Mouse (Mus musculus) megakaryocyte, embryonic 14.5 days (primary cell): ENCODE data around the gene Prdm5. TPM values are rescaled to one million over a fixed set of nuclear protein-coding genes. Genes with fewer than 3 reads are reported as not detected.

Experiments used
- H3K27me3 ChIP-seq: replicated peaks from 2 replicates; pipeline ENCODE3; 2012; ENCODE audit warnings: inconsistent platforms
- H3K36me3 ChIP-seq: replicated peaks from 2 replicates; pipeline ENCODE3; 2012; ENCODE audit warnings: low read length, inconsistent platforms, mixed read lengths
- H3K4me1 ChIP-seq: 2 replicates; pipeline ENCODE4 v1.6.1; 2012; ENCODE audit warnings: inconsistent platforms
- H3K4me3 ChIP-seq: replicated peaks from 2 replicates; pipeline ENCODE3; 2012; ENCODE audit warnings: moderate library complexity, mild to moderate bottlenecking, inconsistent platforms
- H3K9me3 ChIP-seq: 2 replicates; pipeline ENCODE4 v1.6.1; 2012; ENCODE audit warnings: inconsistent platforms
- FLI1 ChIP-seq: IDR thresholded peaks from 2 replicates; pipeline ENCODE4 v1.6.1; 2012; ENCODE audit warnings: low read length, inconsistent platforms, mixed read lengths
- GATA1 ChIP-seq: IDR thresholded peaks from 3 replicates; pipeline ENCODE4 v1.6.1; 2012; ENCODE audit warnings: mixed read lengths, low read length, inconsistent platforms, borderline replicate concordance
- polyA plus RNA-seq: library from polyadenylated mRNA; stranded (reverse); fragments of >175 nt; gene quantifications from 2 replicates; pipeline ENCODE4 v1.2.3, GENCODE M21; 2012; ENCODE audit warnings: low replicate concordance; ENCODE audit not compliant: insufficient read depth

Gene Prdm5
- polyA plus RNA-seq, 1 experiment, result 0.55 TPM

- no peaks in the 10 kb centered on the region for H3K27me3 ChIP-seq
- no peaks in the 10 kb centered on the region for H3K9me3 ChIP-seq
- H3K4me3 ChIP-seq, result no peak overlapping the region
- H3K4me1 ChIP-seq, result no peaks in the 10 kb centered on the region
- TF ChIP-seq GATA1 (no peak), FLI1 (no peak)
- no peaks in the 10 kb centered on the region for H3K36me3 ChIP-seq
Observed at GRCm38 (mm10) chr6:65811685-65812084, 32.9 kb downstream of the Prdm5 start.

- no peak overlapping the region for H3K4me3 ChIP-seq
- TF ChIP-seq GATA1 (no peak), FLI1 (no peak)
- H3K36me3 ChIP-seq, result no peaks in the 10 kb centered on the region
- H3K27me3 ChIP-seq, result no peaks in the 10 kb centered on the region
- H3K4me1 ChIP-seq, result peaks cover 4% of the 10 kb centered on the region; the same call in 1 of the 2 replicates
- H3K9me3 ChIP-seq, result no peaks in the 10 kb centered on the region
Observed at GRCm38 (mm10) chr6:65818039-65818747, 39.4 kb downstream of the Prdm5 start.

- no peak overlapping the region for H3K4me3 ChIP-seq
- peaks cover 5% of the 10 kb centered on the region for H3K9me3 ChIP-seq
- no peaks in the 10 kb centered on the region for H3K4me1 ChIP-seq
- no peak for TF ChIP-seq FLI1
- TF ChIP-seq GATA1, result no peak
- H3K27me3 ChIP-seq, result no peaks in the 10 kb centered on the region
- peaks cover 19% of the 10 kb centered on the region for H3K36me3 ChIP-seq
Observed at GRCm38 (mm10) chr6:65828656-65829055, 49.9 kb downstream of the Prdm5 start.

- H3K9me3 ChIP-seq, result peaks cover 9% of the 10 kb centered on the region
- H3K36me3 ChIP-seq, result peaks cover 27% of the 10 kb centered on the region
- H3K27me3 ChIP-seq, result no peaks in the 10 kb centered on the region
- no peaks in the 10 kb centered on the region for H3K4me1 ChIP-seq
- no peak for TF ChIP-seq FLI1
- TF ChIP-seq GATA1, result no peak
- H3K4me3 ChIP-seq, result no peak overlapping the region
Observed at GRCm38 (mm10) chr6:65831443-65831842, 52.7 kb downstream of the Prdm5 start.

GRCm38 (mm10) chr6:65834013-65834412 lies 55.2 kb downstream of the Prdm5 start:
- TF ChIP-seq GATA1, result no peak
- TF ChIP-seq FLI1, result no peak
- no peaks in the 10 kb centered on the region for H3K27me3 ChIP-seq
- peaks cover 9% of the 10 kb centered on the region for H3K9me3 ChIP-seq
- H3K4me1 ChIP-seq, result no peaks in the 10 kb centered on the region
- no peak overlapping the region for H3K4me3 ChIP-seq
- H3K36me3 ChIP-seq, result peaks cover 27% of the 10 kb centered on the region

- no peaks in the 10 kb centered on the region for H3K4me1 ChIP-seq
Observed at GRCm38 (mm10) chr6:65842579-65842978, 63.8 kb downstream of the Prdm5 start.

GRCm38 (mm10) chr6:65849127-65849526 lies 70.3 kb downstream of the Prdm5 start:
- Histone ChIP-seq H3K27me3 (no peaks in the 10 kb centered on the region), H3K36me3 (no peaks in the 10 kb centered on the region), H3K9me3 (no peaks in the 10 kb centered on the region), H3K4me1 (no peaks in the 10 kb centered on the region), H3K4me3 (no peak overlapping the region)
- no peak for TF ChIP-seq FLI1
- no peak for TF ChIP-seq GATA1

More at GRCm38 (mm10) chr6:65842579-65842978, 63.8 kb downstream of the Prdm5 start:
- H3K9me3 ChIP-seq, result no peaks in the 10 kb centered on the region
- H3K4me3 ChIP-seq, result no peak overlapping the region
- no peaks in the 10 kb centered on the region for H3K27me3 ChIP-seq
- H3K36me3 ChIP-seq, result no peaks in the 10 kb centered on the region
- TF ChIP-seq GATA1 (no peak), FLI1 (no peak)

- H3K27me3 ChIP-seq, result no peaks in the 10 kb centered on the region
- no peaks in the 10 kb centered on the region for H3K36me3 ChIP-seq
- H3K4me1 ChIP-seq, result no peaks in the 10 kb centered on the region
- H3K9me3 ChIP-seq, result no peaks in the 10 kb centered on the region
- no peak overlapping the region for H3K4me3 ChIP-seq
- TF ChIP-seq FLI1 (no peak), GATA1 (no peak)
Observed at GRCm38 (mm10) chr6:65849687-65850086, 70.9 kb downstream of the Prdm5 start.

GRCm38 (mm10) chr6:65850221-65850620 lies 71.4 kb downstream of the Prdm5 start:
- TF ChIP-seq FLI1 (no peak), GATA1 (no peak)
- Histone ChIP-seq H3K27me3 (no peaks in the 10 kb centered on the region), H3K4me3 (no peak overlapping the region), H3K36me3 (no peaks in the 10 kb centered on the region), H3K4me1 (no peaks in the 10 kb centered on the region), H3K9me3 (no peaks in the 10 kb centered on the region)

- peaks cover under 1% of the 10 kb centered on the region for H3K36me3 ChIP-seq
- H3K9me3 ChIP-seq, result no peaks in the 10 kb centered on the region
Observed at GRCm38 (mm10) chr6:65854020-65854419, 75.2 kb downstream of the Prdm5 start.

GRCm38 (mm10) chr6:65854585-65854984 lies 75.8 kb downstream of the Prdm5 start:
- Histone ChIP-seq H3K9me3 (no peaks in the 10 kb centered on the region), H3K36me3 (peaks cover 4% of the 10 kb centered on the region)
- TF ChIP-seq GATA1, result no peak
- TF ChIP-seq FLI1, result no peak

More at GRCm38 (mm10) chr6:65854020-65854419, 75.2 kb downstream of the Prdm5 start:
- H3K27me3 ChIP-seq, result no peaks in the 10 kb centered on the region
- TF ChIP-seq FLI1 (no peak), GATA1 (no peak)
- H3K4me1 ChIP-seq, result no peaks in the 10 kb centered on the region
- no peak overlapping the region for H3K4me3 ChIP-seq

More at GRCm38 (mm10) chr6:65854585-65854984, 75.8 kb downstream of the Prdm5 start:
- H3K4me1 ChIP-seq, result no peaks in the 10 kb centered on the region
- no peaks in the 10 kb centered on the region for H3K27me3 ChIP-seq
- H3K4me3 ChIP-seq, result no peak overlapping the region
